Mouse (Mus musculus) adrenal gland, adult 8-10 months (tissue): Measurements from ENCODE around the gene Ak9. TPM values are rescaled to one million over a fixed set of nuclear protein-coding genes. Genes with fewer than 3 reads are reported as not detected.

ENCODE experiments used
- DNase-seq: peaks from one replicate; pipeline ENCODE4 v3.0.0; 2022
- total RNA-seq, 4 experiments: library from RNA; stranded (reverse); gene quantifications; 2 replicates each; pipeline ENCODE4 v1.2.4; 2022

Gene Ak9
- total RNA-seq, 4 experiments from 2014 or later = 0.05 to 0.14 TPM; not detected in 2

DNA sequence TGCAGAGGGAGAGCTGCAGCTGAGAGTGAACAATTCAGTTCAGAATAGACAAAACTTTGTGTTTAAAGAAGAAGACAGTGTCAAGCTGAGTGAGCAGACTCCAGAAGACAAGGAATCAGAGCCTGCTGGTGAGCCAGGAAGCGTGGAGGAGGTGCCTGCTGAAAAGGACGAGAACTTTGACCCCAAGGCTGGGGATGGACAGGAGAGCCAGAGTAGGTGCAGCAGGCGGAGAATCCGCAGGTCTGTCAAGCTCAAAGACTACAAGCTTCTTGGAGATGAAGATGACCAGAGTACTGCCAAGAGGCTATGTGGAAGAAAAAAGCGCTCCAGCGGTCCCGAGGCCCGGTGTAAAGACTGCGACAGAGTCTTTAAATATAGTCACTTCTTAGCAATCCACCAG lies 147.9 kb downstream of the Ak9 start:
- no peak for DNase-seq

DNA sequence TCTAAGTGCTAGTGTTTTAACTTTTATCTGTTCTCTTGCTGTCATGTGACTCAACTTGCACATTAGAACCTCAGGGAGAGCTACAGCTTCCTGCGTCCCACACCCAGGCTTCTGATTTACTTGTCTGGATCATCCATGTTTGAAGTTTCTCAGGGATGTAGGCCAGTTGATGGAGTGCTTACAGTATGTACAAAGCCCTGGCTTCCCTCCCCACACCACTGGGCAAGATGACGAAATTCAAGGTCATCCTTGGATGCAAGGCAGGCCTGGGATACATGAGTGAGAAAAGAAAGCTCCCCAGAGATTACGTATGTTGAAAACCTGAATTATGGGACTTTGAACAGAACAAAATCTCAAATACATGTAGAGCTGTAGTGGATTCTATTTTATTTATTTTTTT lies 149.0 kb downstream of the Ak9 start:
- no peak for DNase-seq

DNA sequence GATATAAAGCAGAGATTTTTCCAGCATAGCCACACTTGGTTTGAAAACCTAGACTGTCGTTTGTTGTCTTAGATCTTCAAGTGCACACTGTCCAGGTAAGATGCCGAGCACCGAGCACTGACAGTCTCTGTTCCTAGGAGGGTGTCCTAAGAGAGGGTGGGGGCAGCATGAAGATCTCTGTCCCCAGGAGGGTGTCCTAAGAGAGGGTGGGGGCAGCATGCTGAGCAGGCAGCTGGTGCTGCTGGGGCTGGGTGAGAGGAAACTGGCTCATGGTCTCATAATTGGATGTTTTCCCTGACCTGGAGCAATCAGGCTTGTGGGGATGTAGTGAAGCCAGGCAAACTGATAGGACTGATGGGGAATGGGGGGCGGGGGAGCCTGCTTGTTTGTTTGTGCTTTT lies 156.2 kb downstream of the Ak9 start:
- DNase-seq = no peak

DNA sequence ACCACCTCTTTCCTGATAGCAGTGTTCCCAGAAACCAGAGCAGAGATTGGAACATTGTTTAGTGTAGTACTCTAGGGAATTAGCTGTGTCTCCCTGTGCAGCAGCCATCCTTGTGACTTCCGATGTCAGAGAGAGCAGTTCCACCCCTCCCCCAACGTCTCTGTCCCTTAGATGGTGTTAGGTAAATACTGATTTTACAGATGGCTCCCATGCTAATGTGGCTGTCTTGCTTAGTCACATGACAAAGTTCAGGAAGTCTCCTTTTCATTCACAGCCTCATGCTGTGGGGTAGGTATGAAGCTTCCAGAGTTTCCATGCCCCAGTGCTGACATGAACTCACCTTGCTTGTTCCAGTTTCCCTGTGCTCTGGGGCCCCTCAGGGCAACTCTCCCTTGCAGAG lies 156.7 kb downstream of the Ak9 start:
- DNase-seq = no peak

DNA sequence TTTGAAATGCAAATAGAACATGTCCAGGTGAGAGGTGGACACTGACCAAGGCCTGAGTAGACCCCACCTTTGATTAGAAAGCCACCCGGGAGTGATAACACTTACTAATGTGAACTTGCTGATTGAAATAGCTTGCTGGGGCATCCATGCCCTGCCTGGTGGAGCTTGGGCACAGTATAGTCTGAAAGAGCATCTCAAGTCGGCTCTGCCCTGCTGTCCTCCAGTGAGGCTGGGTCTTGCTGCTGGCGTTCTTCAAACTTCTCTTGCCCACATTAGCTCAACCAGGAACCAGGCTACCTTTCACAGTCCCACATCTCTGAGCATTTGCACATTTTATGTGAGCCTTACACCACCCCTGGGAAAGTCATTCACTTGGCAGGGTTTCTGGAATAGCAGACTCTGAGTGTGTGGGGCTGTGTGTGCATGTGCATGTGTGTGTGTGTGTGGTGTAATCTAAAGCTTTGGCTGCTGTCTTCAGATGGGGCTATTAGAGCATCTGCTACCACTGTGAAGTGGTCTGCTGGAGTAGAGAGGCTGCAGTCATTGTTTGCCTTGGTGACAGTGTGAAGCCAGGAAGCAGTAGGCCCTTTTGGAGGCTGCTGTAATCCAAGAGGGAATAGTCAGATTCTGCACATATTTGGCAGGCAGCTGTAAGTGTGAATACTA lies 157.4 kb downstream of the Ak9 start:
- DNase-seq = no peak

DNA sequence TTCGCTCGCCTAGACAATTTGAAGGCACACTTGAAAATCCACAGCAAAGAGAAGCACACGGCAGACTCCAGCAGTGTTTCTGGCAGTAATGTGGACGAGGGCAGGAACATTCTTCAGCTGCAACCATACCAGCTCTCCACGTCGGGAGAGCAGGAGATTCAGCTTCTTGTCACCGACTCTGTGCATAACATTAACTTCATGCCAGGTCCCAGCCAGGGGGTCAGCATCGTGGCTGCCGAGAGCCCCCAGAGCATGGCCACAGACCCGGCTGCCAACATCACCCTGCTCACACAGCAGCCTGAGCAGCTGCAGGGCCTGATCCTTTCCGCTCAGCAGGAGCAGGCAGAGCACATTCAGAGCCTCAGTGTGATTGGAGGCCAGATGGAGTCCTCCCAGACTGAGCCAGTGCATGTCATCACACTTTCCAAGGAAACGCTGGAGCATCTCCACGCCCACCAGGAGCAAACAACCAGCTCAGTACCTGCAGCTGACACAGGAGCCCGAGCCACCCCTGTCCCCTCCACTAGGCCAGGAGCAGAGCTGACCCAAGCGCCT lies 160.7 kb downstream of the Ak9 start:
- DNase-seq = no peak

GRCm38 (mm10) chr10:41467325-41467724 lies 163.5 kb downstream of the Ak9 start:
- no peak for DNase-seq

GRCm38 (mm10) chr10:41470693-41471092 lies 166.9 kb downstream of the Ak9 start:
- no peak for DNase-seq

GRCm38 (mm10) chr10:41472534-41472933 lies 168.8 kb downstream of the Ak9 start:
- DNase-seq = no peak

- no peak for DNase-seq
Measured at GRCm38 (mm10) chr10:41472962-41473481, 169.2 kb downstream of the Ak9 start.

- DNase-seq = no peak
Measured at GRCm38 (mm10) chr10:41473782-41474468, 170.1 kb downstream of the Ak9 start.

DNA sequence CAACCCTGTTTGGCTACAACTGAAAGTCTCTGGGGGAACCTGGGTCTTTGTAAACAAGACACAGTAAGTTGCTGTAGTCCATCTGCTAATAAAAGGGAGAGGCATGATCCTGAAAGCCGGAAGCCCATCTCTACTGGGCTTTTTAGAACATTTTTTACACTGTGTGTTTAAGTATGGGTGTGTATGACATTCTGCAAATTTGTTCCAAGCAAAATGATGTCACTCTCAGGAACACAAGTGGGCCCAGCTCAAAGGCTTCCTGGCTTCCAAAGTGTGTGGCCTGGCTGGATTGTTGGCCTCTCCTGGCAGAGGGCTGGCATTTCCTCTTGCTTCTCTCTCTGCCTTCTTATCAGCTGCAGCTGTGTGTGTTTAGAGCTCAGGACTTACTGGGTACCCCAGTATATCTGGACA lies 171.2 kb downstream of the Ak9 start:
- no peak for DNase-seq

DNA sequence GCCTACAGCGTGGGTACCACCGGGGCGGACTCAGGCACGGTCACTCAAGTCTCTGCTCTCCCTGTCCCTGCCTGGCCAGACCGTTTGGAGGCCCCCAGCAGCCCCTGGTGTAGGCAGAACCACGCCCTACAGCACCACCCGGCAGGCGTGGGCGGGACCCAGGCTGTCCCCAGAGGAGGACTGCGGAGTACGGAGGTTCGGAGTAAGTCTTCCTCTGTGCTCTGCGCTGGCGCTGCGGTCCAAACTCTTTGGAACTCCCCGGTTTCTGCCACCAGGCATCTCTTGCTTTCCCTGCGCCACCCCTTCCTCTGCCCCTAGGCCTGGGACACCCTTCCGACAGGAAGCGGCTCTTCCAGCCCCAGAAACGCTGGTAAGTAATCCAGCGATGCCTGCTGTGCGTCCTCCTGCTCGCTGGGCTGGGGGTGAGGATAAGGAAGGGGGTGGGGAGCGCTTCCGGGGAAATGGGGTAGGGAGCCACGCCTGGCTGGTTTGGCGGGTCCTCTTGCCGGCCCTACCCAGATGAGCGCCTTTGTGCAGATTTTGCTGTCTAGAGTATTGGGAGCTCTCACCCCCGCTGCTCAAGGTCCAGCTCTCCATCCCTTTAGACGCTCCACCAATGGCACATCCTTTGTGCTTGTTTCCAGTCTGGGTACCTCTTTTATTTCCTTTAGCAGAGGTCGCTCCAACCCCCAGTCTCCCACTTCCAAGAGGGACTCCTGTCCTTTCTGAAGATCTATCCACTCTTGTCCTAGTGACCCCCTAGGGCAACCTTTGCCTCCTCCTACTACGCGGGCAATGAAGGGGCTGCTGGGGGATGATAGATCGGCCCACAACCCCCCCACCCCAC lies 172.6 kb downstream of the Ak9 start, which contains the start of gene Mical1:
Gene Mical1, plus strand, starts transcription at position 144 of the 847 bp plus-strand sequence.
- no peak for DNase-seq

DNA sequence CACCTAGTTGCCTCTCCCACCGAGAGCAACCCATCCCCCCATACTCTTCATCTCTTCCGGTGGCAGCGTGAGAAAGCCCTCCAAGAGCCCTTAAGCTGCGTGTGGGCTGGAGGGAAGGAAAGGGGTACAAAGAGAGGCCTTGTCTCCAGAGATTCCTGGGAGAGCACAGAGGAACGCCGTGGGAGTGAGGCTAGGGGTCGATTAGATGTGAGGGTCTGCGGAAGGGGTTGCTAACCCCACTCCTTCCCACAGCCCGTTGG lies 173.2 kb downstream of the Ak9 start:
- no peak for DNase-seq

DNA sequence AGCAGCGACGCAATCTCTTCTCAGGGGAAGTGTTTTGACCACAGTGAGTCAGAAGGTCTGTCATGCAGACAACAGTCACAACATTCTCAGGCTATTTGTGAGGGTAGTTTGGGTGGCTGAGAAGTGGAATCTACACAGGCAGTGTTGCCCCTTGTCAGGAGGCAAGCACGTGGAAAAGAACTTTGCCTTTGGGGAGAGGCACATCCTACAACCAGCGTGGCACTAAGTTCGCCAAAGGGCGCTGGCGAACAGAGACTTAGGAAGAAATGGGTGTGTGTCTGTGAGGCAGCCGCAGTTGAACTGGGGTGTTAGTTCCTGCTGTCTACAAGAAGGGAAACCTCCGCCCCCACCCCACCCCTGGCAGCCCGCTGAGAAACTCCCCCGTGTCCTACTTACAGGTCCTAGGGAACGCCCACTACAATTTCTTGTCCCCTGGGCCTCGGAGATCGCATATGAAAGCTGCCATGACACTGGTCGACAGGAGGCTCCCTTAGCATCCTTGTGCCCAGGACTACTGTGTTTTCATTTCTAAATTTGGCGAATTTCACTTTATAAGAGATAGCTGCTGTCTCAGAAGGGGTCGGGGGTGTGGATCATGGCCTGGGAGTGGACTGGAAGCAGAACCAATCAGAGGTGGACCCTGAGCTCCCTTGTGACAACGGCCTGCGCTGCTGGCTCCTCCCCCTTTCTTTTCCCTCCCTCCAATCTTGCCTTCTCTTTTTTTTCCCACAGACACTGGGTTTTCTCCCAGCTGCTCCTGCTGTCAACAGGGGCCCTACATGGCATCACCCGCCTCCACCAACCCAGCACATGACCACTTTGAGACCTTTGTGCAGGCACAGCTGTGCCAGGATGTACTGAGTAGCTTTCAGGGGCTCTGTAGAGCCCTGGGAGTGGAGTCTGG lies 173.8 kb downstream of the Ak9 start:
- peak; percentile 35 for DNase-seq

- DNase-seq = no peak
Measured at GRCm38 (mm10) chr10:41479961-41480360, 176.2 kb downstream of the Ak9 start.

GRCm38 (mm10) chr10:41480938-41481880 lies 177.4 kb downstream of the Ak9 start:
- DNase-seq = no peak

DNA sequence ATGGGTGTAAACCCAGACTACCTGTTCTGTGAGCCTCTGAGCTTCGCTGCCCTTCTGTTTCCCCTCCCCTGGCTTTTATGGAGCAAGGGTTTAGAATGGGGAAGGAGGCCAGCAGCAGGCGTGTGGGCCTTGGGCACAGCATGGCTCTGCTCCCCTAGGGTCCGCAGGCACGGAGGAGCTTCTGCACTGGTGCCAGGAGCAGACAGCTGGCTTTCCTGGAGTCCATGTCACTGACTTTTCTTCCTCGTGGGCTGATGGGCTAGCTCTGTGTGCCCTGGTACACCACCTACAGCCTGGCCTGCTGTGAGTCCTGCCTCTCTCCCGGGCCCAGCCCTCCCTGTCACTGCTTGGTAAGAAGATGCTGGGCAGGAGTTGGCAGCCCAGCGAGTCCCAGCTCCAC lies 178.7 kb downstream of the Ak9 start:
- DNase-seq = no peak
